Mouse (Mus musculus): ENCODE data around the gene Gcdh. TPM values are rescaled to one million over a fixed set of nuclear protein-coding genes. Genes with fewer than 3 reads are reported as not detected.

Gcdh gene
- polyA plus RNA-seq (2014; fragmentation: Illumina TruSeq; extraction: RNeasy Lipid Tissue Mini Kit (QIAGEN cat#74804); ENCODE audit: insufficient read depth, low read depth, low replicate concordance), result 19.6 TPM

DNA sequence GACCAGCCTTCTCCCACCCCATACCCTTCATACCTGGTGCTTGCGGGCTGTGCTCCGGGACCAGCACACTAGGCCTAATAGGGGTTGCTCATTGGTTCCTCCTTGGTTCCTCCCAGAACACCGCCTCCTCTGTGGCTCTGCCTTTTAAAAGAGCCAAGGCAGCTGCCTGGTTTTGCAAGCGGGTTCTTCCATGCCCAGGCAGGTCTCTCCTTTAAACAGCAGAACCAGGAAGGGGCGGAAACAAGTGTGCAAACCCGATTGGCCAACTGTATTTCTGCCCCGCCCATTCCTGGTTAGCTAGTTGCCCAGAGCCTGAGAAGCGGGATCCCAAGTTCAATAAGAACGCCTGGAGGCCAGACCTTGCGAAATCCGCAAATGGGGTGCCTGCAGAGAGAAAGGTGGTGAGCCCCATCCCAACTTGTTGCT is at the start of gene Gcdh:
Gene Gcdh (minus strand): TSS at position 213 of the 426 bp plus-strand sequence.

DNA sequence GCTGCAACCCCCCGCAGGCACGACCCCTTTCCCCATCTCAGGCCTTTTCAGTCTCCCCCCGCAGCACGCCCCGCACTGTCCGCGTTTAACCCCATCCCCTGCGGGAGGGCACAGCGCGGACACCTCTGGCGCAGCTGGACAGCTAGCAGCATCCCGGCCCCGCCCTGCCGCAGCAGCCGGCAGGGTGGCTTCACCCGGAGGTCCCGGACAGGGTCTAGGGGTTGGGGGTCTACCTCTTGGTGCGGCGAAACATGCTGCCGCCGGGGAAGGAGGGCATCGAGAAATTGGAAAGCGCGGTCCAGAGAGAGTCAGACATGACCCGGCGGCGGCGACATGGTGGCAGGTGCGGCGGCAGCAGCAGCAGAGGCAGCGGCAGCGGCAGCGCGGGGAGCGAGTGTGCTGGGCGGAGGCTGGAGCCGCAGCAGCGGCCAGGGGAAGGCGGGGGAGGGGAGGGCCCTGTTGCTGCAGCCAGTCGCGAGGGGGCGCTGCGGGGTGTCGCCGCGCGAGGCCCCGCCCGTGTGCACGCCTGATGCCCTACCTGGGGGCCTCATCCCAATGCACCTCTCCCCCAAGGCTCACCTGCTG is 43.3 kb upstream of the Gcdh start, which contains the start of gene Mast1:
Gene Mast1 (minus strand): TSS at position 398 of the 585 bp plus-strand sequence.

DNA sequence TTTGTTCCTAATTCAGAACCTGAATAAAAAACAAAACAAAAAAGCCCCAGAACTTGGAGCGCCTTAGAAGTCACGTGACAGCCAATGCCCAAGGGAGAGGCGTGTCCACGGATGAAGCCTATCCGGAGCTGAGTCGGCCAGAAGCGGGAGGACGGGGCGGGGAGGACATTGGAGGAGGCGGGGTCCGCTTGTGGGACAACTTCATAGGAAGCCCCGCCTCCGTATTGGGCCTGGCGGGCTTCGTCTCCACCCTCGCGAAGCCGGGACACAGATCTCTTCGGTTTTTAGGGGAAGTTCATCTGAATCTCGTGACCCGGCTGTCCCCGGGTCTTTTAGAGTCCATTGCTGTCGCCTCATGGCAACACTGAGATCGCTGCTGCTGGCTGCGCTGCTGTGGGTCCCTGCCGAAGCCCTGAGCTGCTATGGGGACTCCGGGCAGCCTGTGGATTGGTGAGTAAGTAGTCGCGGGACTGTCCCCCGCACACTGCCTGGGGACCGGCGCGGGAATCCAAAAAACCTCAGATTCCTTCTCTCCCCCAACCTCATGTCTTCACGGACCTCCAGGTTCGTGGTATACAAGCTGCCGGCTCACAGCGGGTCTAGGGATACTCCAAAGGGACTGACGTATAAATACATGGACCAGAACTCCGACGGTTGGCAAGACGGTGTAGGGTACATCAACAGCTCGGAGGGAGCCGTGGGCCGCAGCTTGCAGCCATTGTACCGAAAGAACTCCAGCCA is 14.9 kb upstream of the Gcdh start, which contains the start of gene Dnase2a:
Gene Dnase2a (plus strand): TSS at position 140 of the 741 bp plus-strand sequence.

DNA sequence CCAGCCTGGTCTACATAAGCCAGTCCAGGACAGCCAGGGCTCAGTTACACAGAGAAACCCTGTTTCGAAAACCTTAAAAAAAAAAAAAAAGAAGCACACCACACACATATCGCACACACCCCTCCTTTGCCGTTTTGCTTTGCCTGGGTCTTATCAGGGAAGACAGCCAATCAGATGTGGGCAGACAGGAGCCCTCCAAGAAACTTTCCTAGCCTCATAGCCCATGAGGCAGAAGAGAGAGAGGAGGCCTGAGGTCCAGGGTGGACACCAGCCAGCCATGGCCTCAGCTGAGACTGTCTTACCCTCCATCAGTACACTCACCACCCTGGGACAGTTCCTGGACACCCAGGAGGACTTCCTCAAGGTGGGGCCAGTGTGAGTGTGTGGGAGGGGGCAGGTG is 8.0 kb upstream of the Gcdh start, which contains the start of gene Klf1:
Gene Klf1 (plus strand): TSS at position 177 of the 400 bp plus-strand sequence.

DNA sequence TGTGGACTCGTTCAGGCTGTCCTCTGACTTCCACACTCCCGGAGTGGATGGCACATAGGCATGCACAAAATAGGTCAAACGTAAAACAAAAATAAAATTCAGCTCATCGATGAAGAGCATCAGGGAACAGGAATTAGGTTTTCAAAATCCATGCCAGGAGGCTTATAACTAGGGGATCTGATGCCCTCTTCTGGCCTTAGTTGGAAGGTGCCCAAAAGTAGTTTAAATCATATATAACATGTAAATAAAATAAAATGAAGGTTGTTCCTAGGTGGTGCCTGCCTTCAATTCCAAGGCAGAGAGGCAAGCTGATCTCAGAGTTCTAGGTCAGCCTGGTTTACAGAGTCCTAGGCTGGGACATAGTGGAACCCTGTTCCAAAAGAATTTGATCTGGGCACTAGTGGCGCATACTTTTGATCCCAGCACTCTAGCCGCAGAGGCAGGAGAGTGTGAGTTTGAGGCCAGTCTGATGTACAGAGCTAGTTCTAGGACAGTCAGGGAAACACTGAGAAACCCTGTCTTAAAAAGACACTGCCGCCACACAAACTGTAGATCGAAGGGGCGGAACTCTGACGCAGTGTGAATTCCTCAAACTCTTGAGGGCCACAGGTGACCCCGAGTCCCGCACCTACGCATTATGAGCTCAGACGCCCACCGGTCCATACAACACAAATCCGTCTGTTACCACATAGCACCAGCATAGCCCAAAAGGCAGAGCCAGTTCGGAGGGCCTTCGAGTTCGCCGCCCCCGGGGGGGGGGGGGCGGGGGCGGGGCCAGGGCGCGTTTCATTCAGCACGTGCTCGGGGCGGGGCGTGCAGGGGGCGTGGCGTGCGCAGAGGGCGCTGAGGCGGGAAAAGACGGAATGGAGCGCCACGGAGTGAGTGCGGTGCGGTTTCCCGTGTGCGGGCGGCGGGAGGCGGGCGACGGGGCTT is 22.1 kb downstream of the Gcdh start, which contains the start of gene Syce2:
Gene Syce2 (plus strand): TSS at position 736 of the 933 bp plus-strand sequence.

DNA sequence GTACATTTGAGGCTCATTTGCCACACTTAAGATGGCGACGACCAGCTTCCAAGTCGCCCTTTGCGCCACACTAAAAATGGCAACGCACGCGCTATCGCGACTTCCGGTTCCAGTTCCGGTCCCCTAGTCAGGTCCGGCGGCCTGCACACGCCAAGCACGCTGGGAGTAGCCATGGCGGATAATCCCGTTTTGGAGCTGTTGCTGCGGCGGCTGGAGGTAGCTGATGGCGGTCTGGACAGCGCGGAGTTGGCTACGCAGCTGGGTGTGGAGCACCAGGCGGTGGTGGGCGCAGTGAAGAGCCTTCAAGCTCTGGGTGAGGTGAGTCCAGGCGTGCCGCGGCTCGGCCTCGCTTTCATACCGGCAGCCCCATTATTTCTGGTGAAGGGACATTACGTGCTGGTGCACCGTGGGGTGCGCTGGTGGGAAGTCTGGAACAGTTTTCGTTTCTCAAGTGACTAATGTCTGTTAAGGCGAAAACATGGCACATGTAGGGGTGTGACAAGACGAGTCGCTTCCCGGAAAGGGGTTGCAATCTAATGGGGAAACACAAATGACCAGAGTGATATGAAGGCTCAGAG is 36.8 kb downstream of the Gcdh start, which contains the start of gene Farsa:
Gene Farsa (plus strand): TSS at position 126 of the 578 bp plus-strand sequence.

DNA sequence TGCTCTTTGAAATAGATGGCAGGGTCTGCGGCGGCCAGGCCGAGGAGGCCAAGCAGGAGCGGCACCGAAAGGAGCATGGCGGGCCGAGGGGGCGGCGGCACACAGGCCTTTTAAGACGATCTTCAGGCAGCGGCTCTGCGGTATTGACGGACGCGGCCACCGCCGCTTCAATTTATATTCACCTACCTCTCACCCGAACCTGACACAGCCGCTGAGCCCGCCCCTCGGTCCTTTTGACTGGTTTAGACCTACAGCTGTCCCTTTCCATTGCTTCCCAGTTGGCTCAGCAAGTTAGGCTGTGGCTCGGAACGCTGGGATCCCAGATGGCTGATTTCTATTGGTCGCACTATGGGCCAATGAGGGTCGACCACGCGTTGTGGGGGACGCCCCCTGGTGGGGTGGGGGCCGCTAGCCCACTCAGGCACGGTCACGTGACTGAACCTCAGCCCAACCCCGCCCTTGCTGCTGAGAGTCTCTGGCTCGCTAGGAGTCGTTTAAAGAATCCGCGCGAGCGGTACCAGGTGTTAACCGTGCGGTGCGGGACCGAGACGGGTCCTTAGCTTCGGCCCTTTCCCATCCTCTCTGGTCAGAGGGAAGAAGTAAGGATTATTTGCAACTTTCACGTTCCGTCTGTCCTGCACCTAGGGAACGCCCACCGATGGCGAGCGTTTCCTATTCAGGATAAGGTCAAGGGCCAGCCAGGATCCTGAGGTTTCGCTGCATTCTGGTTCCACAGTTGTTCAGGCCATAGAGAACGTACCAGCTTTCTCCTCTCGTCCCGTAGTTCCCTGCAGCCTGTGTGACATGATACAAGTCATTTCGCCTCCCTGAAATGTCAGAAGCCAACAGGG is 46.8 kb downstream of the Gcdh start, which contains the start of gene Calr:
Gene Calr (minus strand): TSS at position 213 of the 851 bp plus-strand sequence.

DNA sequence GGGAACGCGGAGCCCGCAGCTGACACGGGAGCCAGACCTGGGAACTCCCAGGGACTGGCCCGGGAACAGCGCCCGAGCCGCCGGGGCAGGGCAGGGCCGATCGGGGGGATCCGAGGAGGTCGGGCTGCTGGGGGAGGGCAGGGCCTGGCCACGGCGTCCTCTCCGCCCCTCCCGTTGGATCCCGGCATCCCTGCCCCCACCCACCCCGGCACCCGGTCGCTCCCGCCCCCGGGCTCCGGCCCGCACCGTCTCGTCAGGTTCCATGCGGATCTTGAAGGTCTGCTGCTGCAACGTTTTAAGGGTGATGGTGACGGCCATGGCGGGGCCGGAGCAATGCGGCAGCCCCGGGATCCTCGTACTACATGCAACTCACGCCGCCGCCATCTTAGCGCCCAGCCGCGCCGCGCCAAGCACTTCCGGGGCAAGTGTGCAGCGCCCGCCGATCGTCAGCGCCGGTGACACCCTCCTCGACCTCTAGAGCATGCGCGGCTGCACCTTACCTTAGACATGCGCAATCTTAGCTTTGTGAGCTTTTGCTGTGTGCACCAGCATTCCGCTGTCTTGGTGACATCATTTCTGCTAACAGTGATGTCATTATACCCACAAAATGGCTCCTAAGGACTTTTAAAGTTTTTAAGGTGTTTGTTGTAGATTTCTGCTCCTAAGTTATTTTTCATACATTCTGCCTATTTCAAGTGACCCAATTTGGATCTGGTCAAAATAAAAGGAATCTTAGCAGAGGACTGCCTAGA is 53.3 kb downstream of the Gcdh start, which contains the start of gene Rad23a:
Gene Rad23a (minus strand): TSS at position 418 of the 752 bp plus-strand sequence.

Other genes with a start within 250 kb of the Gcdh start
- 78.5 TPM for gene Ier2, start 231.1 kb downstream of the Gcdh start, polyA plus RNA-seq (2014; fragmentation: Illumina TruSeq; extraction: RNeasy Lipid Tissue Mini Kit (QIAGEN cat#74804); ENCODE audit: insufficient read depth, low read depth, low replicate concordance)
- gene Trmt1, start 207.6 kb downstream of the Gcdh start, polyA plus RNA-seq (2014; fragmentation: Illumina TruSeq; extraction: RNeasy Lipid Tissue Mini Kit (QIAGEN cat#74804); ENCODE audit: insufficient read depth, low read depth, low replicate concordance), result 35.5 TPM
- gene Nacc1, start 206.1 kb downstream of the Gcdh start, polyA plus RNA-seq (2014; fragmentation: Illumina TruSeq; extraction: RNeasy Lipid Tissue Mini Kit (QIAGEN cat#74804); ENCODE audit: insufficient read depth, low read depth, low replicate concordance), result 19.5 TPM
- gene Lyl1, start 192.5 kb downstream of the Gcdh start, polyA plus RNA-seq (2014; fragmentation: Illumina TruSeq; extraction: RNeasy Lipid Tissue Mini Kit (QIAGEN cat#74804); ENCODE audit: insufficient read depth, low read depth, low replicate concordance), result 11.6 TPM
- 2.9 TPM for gene G430095P16Rik, start 170.9 kb downstream of the Gcdh start, polyA plus RNA-seq (2014; fragmentation: Illumina TruSeq; extraction: RNeasy Lipid Tissue Mini Kit (QIAGEN cat#74804); ENCODE audit: insufficient read depth, low read depth, low replicate concordance)
- gene Nfix, start 93.6 kb downstream of the Gcdh start, polyA plus RNA-seq (2014; fragmentation: Illumina TruSeq; extraction: RNeasy Lipid Tissue Mini Kit (QIAGEN cat#74804); ENCODE audit: insufficient read depth, low read depth, low replicate concordance), result 17.5 TPM
- gene Dand5, start 71.1 kb downstream of the Gcdh start, polyA plus RNA-seq (2014; fragmentation: Illumina TruSeq; extraction: RNeasy Lipid Tissue Mini Kit (QIAGEN cat#74804); ENCODE audit: insufficient read depth, low read depth, low replicate concordance), result 6.1 TPM
- gene Gadd45gip1, start 62.4 kb downstream of the Gcdh start, polyA plus RNA-seq (2014; fragmentation: Illumina TruSeq; extraction: RNeasy Lipid Tissue Mini Kit (QIAGEN cat#74804); ENCODE audit: insufficient read depth, low read depth, low replicate concordance), result 12.6 TPM
- 43.6 TPM for gene Rad23a, start 53.3 kb downstream of the Gcdh start, polyA plus RNA-seq (2014; fragmentation: Illumina TruSeq; extraction: RNeasy Lipid Tissue Mini Kit (QIAGEN cat#74804); ENCODE audit: insufficient read depth, low read depth, low replicate concordance)
- 348 TPM for gene Calr, start 47.0 kb downstream of the Gcdh start, polyA plus RNA-seq (2014; fragmentation: Illumina TruSeq; extraction: RNeasy Lipid Tissue Mini Kit (QIAGEN cat#74804); ENCODE audit: insufficient read depth, low read depth, low replicate concordance)
- 20.7 TPM for gene Farsa, start 36.9 kb downstream of the Gcdh start, polyA plus RNA-seq (2014; fragmentation: Illumina TruSeq; extraction: RNeasy Lipid Tissue Mini Kit (QIAGEN cat#74804); ENCODE audit: insufficient read depth, low read depth, low replicate concordance)
- gene Syce2, start 21.8 kb downstream of the Gcdh start, polyA plus RNA-seq (2014; fragmentation: Illumina TruSeq; extraction: RNeasy Lipid Tissue Mini Kit (QIAGEN cat#74804); ENCODE audit: insufficient read depth, low read depth, low replicate concordance), result 6.5 TPM
- 0.20 TPM for gene Klf1, start 8.0 kb upstream of the Gcdh start, polyA plus RNA-seq (2014; fragmentation: Illumina TruSeq; extraction: RNeasy Lipid Tissue Mini Kit (QIAGEN cat#74804); ENCODE audit: insufficient read depth, low read depth, low replicate concordance)
- gene Dnase2a, start 14.6 kb upstream of the Gcdh start, polyA plus RNA-seq (2014; fragmentation: Illumina TruSeq; extraction: RNeasy Lipid Tissue Mini Kit (QIAGEN cat#74804); ENCODE audit: insufficient read depth, low read depth, low replicate concordance), result 28.2 TPM
- 0.09 TPM for gene Mast1, start 43.4 kb upstream of the Gcdh start, polyA plus RNA-seq (2014; fragmentation: Illumina TruSeq; extraction: RNeasy Lipid Tissue Mini Kit (QIAGEN cat#74804); ENCODE audit: insufficient read depth, low read depth, low replicate concordance)
- not detected for gene Rtbdn, start 53.1 kb upstream of the Gcdh start, polyA plus RNA-seq (2014; fragmentation: Illumina TruSeq; extraction: RNeasy Lipid Tissue Mini Kit (QIAGEN cat#74804); ENCODE audit: insufficient read depth, low read depth, low replicate concordance)
- gene Gm49661, start 75.5 kb upstream of the Gcdh start, polyA plus RNA-seq (2014; fragmentation: Illumina TruSeq; extraction: RNeasy Lipid Tissue Mini Kit (QIAGEN cat#74804); ENCODE audit: insufficient read depth, low read depth, low replicate concordance), result not detected
- 256 TPM for gene Prdx2, start 75.7 kb upstream of the Gcdh start, polyA plus RNA-seq (2014; fragmentation: Illumina TruSeq; extraction: RNeasy Lipid Tissue Mini Kit (QIAGEN cat#74804); ENCODE audit: insufficient read depth, low read depth, low replicate concordance)
- 36.8 TPM for gene Rnaseh2a, start 75.8 kb upstream of the Gcdh start, polyA plus RNA-seq (2014; fragmentation: Illumina TruSeq; extraction: RNeasy Lipid Tissue Mini Kit (QIAGEN cat#74804); ENCODE audit: insufficient read depth, low read depth, low replicate concordance)
- 59.1 TPM for gene Junb, start 84.8 kb upstream of the Gcdh start, polyA plus RNA-seq (2014; fragmentation: Illumina TruSeq; extraction: RNeasy Lipid Tissue Mini Kit (QIAGEN cat#74804); ENCODE audit: insufficient read depth, low read depth, low replicate concordance)
- 6.5 TPM for gene Hook2, start 96.7 kb upstream of the Gcdh start, polyA plus RNA-seq (2014; fragmentation: Illumina TruSeq; extraction: RNeasy Lipid Tissue Mini Kit (QIAGEN cat#74804); ENCODE audit: insufficient read depth, low read depth, low replicate concordance)
- not detected for gene Best2, start 120.6 kb upstream of the Gcdh start, polyA plus RNA-seq (2014; fragmentation: Illumina TruSeq; extraction: RNeasy Lipid Tissue Mini Kit (QIAGEN cat#74804); ENCODE audit: insufficient read depth, low read depth, low replicate concordance)
- 56.6 TPM for gene Asna1, start 131.4 kb upstream of the Gcdh start, polyA plus RNA-seq (2014; fragmentation: Illumina TruSeq; extraction: RNeasy Lipid Tissue Mini Kit (QIAGEN cat#74804); ENCODE audit: insufficient read depth, low read depth, low replicate concordance)
- gene Trir, start 132.9 kb upstream of the Gcdh start, polyA plus RNA-seq (2014; fragmentation: Illumina TruSeq; extraction: RNeasy Lipid Tissue Mini Kit (QIAGEN cat#74804); ENCODE audit: insufficient read depth, low read depth, low replicate concordance), result 138 TPM
- gene Tnpo2, start 143.0 kb upstream of the Gcdh start, polyA plus RNA-seq (2014; fragmentation: Illumina TruSeq; extraction: RNeasy Lipid Tissue Mini Kit (QIAGEN cat#74804); ENCODE audit: insufficient read depth, low read depth, low replicate concordance), result 14.4 TPM
- gene Fbxw9, start 166.1 kb upstream of the Gcdh start, polyA plus RNA-seq (2014; fragmentation: Illumina TruSeq; extraction: RNeasy Lipid Tissue Mini Kit (QIAGEN cat#74804); ENCODE audit: insufficient read depth, low read depth, low replicate concordance), result 13.7 TPM
- gene Gm5741, start 174.1 kb upstream of the Gcdh start, polyA plus RNA-seq (2014; fragmentation: Illumina TruSeq; extraction: RNeasy Lipid Tissue Mini Kit (QIAGEN cat#74804); ENCODE audit: insufficient read depth, low read depth, low replicate concordance), result not detected
- gene Dhps, start 177.8 kb upstream of the Gcdh start, polyA plus RNA-seq (2014; fragmentation: Illumina TruSeq; extraction: RNeasy Lipid Tissue Mini Kit (QIAGEN cat#74804); ENCODE audit: insufficient read depth, low read depth, low replicate concordance), result 31.0 TPM
- gene Wdr83os, start 186.8 kb upstream of the Gcdh start, polyA plus RNA-seq (2014; fragmentation: Illumina TruSeq; extraction: RNeasy Lipid Tissue Mini Kit (QIAGEN cat#74804); ENCODE audit: insufficient read depth, low read depth, low replicate concordance), result 89.8 TPM
- gene Wdr83, start 187.4 kb upstream of the Gcdh start, polyA plus RNA-seq (2014; fragmentation: Illumina TruSeq; extraction: RNeasy Lipid Tissue Mini Kit (QIAGEN cat#74804); ENCODE audit: insufficient read depth, low read depth, low replicate concordance), result 19.6 TPM
- 26.8 TPM for gene Man2b1, start 189.3 kb upstream of the Gcdh start, polyA plus RNA-seq (2014; fragmentation: Illumina TruSeq; extraction: RNeasy Lipid Tissue Mini Kit (QIAGEN cat#74804); ENCODE audit: insufficient read depth, low read depth, low replicate concordance)
- gene Zfp791, start 229.2 kb upstream of the Gcdh start, polyA plus RNA-seq (2014; fragmentation: Illumina TruSeq; extraction: RNeasy Lipid Tissue Mini Kit (QIAGEN cat#74804); ENCODE audit: insufficient read depth, low read depth, low replicate concordance), result 1.0 TPM